Mouse (Mus musculus) layer of hippocampus, adult 9-10 months (tissue): ENCODE measurements around the gene Prl4a1.
"Not testable (repeated sequence)": the region's sequence is repeated elsewhere in the genome, so short reads cannot be mapped to it uniquely, and the experiment has no call there.

Experiments used
- DNase-seq: peaks from one replicate; pipeline ENCODE4 v3.0.0; 2022; ENCODE audit warnings: low spot score

The Prl4a1 gene

DNA sequence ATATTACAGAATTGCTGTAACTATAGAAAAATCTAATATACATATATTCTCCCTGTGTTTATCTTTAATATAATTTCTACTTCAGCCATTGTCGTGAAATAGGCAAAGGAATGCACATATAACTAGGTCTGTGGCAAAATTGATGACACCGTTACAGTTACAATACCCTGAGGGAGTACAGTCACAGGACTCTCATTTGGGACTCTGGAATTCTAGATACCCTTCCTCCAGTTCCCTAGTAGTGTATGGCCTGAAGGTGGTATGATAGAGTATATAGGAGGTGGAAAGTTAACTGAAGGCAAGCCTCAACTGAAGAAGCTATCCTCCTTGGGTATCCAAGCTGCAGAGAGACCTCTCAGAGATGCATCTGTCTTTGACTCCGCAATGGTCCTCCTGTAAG is at the start of gene Prl4a1:
Prl4a1 (plus strand) TSS at position 301 of the 400 bp plus-strand sequence.
- no peak for DNase-seq

DNA sequence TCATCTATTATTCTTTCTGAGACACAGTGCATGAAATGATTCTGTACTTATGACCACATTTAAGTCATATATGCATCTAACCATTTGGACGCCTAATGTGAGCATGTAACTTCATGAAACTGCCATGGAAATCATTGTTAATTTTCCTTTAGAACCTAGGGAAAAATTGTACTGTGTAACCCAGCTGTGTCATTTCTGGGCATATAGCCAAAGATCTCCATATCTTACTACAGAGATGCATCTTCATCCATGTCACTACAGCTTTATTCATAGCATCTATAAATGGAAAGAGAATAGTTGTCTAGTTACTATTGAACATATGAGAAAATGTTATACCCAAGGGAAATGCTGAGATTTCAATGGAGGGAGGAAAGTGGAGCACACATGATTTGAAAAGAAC is 43.1 kb upstream of the Prl4a1 start:
- no peak for DNase-seq

DNA sequence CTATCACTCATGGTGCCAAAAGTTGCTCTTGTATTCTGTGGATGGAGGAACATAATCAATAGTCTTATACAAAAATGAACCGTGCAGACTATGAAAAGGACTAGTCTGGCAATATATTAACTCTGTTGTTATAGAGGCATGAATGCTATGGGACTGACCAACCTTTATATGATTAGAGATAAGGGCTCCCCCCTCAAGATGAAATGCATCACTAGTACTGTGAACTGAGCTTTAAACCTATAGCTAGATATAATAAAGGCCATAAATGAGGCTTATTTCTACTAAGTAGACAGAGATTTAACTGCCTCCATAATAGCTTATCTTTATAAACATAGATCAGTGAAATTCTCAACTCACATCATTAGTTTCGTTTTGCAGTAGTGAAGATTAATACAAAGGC is 41.7 kb upstream of the Prl4a1 start:
- DNase-seq = not testable (repeated sequence)

DNA sequence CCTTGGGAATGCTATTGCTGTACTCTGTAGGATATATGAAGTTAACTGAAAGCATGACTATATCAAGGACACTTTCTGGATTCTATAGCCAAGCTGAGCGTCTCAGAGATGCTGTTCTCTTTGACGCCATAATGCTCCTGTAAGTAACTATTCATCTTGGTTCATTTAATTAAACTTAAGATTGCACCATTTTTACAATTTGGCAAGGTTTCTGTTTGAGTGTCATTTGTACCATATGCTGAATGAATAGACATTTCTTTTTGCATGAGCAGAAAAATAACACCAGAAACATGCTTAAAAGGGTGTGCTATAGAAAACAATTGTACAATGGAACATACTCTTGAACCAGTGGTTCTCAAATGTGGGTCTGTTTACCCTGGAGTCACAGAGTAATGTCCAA is 38.4 kb upstream of the Prl4a1 start:
- DNase-seq = no peak

GRCm38 (mm10) chr13:27996557-27996956 is 19.5 kb upstream of the Prl4a1 start:
- DNase-seq = not testable (repeated sequence)

DNA sequence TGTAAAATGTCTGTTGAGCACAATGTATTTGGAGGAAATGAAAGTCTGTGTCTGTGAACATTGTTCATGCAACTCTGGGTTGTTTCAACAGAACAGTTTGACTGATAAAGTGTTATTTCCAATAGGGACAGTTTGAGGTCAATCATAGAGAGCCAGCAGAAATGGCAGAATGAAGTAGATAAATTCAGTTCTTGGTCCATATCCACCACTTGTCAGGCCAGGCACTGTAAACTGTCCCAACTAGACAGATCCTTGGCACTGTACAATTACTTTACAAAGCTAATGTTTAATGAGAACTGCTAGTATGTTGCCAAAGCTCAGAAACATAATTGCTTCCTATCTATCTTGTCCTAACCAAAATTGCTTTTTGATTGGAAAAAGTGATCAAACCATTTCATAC is 13.3 kb downstream of the Prl4a1 start:
- no peak for DNase-seq

DNA sequence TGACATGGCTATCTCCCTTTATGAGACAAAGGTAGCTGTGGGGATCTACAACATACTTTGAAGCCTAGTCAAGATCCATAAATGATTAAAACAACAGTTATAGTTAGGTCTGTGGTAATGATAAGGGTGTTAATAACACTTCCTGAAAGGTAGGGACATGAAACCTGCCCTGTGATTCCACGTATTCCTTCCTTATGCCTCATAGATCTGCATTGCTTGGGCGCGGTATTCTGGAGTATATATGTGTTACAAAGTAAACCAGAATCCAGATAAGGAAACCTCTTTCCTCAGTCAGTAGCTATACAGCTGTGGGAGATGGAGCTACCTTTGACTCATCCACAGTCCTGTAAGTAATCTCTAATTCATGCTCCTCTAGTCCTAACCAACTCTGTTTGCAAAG is 53.3 kb downstream of the Prl4a1 start:
- no peak for DNase-seq
